Mouse (Mus musculus) heart, adult 8-10 months (tissue): ENCODE results near the gene Rnase10. TPM values are rescaled to one million over a fixed set of nuclear protein-coding genes. Genes with fewer than 3 reads are reported as not detected.
"Not testable (repeated sequence)": the region's sequence is repeated elsewhere in the genome, so short reads cannot be mapped to it uniquely, and the experiment has no call there.

Source experiments
- DNase-seq: peaks from one replicate; pipeline ENCODE4 v3.0.0; 2022; ENCODE audit warnings: low spot score
- total RNA-seq, 4 experiments: library from RNA; stranded (reverse); gene quantifications; 2 replicates each; pipeline ENCODE4 v1.2.4; 2022

The Rnase10 gene
- total RNA-seq, 4 experiments from 2014 or later, result 0.25 to 0.37 (median 0.27) TPM; not detected in 1

DNA sequence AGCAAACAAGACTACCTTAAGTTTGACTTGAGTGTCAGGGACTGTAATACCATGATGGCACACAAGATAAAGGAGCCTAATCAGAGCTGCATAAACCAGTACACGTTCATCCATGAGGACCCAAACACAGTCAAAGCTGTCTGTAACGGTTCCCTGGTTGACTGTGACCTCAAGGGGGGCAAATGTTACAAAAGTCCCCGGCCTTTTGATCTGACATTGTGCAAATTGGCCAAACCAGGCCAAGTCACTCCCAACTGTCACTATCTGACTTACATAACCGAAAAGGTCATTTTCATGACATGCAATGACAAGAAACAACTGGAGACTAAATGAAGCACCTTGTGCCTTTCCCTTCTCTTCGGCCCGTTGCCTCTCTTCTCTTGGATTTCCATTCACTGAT lies 2.0 kb downstream of the Rnase10 start:
- no peak for DNase-seq

DNA sequence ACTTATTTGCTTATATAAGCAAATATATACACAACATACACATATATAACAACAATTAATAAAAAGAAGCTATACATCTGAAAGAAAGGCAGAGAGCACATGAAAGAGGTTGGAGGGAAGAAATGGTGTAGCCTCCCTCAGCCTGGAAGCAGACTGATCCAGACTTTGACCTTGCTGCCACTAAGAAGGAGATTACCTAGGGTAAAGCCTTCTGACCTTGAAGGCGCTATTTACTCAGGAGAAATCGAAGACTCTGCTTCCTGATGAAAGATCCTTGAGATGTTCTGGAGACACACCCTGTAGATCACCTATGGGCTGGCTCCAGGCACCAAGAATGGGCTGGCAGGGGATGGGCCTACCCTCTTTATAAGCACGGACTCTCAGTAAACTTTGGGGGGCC lies 7.2 kb downstream of the Rnase10 start:
- not testable (repeated sequence) for DNase-seq

DNA sequence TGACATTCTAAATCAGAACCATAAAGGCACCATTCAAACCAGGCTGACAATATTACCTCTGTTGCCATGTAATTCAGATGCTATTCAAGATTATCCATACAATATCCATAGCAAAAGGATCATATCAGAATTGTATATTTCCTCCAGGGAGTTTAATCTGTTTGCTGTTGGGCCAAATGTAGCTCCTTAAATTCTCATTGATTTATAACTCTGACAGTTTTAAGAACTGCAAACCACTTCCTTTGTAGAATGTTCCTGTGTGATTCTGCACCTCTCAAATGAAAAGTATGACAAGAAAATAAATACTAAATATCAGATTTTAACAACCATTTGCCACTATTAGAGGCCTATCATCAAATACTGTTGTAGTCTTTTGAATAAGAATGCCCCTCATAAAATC lies 8.2 kb downstream of the Rnase10 start:
- DNase-seq, result no peak

DNA sequence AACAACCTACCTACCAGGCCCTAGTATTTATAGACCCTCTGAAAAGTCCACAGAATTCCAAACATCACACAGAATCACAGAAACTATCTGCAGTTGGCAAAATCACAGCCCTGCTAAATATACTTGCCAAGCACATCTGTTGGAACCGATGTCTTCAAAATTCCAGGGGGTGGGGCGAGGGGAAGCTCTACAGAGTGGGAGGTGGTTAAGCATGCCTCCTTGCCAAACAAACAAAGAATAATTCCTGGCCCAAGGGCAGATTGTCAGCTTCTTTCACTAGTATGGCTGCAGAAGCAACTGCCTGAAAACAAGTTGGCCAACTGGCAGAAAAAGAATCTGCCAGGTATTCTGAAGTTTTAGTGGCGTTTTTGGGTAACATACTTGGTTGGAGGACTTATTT lies 9.7 kb downstream of the Rnase10 start:
- peak; percentile 60 for DNase-seq

DNA sequence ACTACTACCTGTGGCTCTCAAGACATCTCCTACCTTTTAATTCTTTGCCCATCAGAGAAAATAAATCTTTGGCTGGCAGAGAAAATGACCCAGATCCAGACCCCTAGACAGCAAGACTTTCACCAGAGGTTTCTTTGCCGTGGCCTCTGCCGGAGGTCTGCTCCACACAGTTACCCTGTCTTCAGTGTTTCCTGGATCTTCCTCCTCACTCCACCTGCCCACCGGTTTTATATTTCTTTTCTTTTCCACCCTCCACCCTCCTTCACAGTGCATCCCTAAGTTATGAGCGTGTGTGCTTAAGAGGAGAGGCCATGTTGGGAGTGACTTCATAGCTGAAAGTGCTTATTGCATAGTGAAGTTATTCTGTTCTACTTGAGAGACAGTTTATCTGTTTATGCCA lies 15.9 kb downstream of the Rnase10 start:
- DNase-seq, result no peak

DNA sequence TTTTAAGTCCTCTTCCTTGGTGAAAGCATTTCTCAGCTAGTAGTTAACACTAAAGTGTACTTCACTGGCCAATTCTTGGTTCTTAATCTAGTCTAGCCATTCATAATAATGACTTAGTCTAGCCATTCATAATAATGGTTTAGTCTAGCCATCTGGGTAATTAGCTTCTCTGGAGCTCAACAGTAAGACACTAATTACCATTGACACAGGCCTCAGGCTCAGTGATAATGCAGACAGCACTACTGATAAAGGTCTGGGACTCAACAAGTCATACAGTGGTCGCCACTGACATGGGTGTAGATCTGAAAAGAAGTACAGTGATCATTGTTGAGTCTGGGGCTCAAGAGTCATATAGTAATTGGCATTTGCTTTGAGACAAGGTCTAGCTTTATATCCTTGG lies 17.3 kb downstream of the Rnase10 start:
- no peak for DNase-seq

DNA sequence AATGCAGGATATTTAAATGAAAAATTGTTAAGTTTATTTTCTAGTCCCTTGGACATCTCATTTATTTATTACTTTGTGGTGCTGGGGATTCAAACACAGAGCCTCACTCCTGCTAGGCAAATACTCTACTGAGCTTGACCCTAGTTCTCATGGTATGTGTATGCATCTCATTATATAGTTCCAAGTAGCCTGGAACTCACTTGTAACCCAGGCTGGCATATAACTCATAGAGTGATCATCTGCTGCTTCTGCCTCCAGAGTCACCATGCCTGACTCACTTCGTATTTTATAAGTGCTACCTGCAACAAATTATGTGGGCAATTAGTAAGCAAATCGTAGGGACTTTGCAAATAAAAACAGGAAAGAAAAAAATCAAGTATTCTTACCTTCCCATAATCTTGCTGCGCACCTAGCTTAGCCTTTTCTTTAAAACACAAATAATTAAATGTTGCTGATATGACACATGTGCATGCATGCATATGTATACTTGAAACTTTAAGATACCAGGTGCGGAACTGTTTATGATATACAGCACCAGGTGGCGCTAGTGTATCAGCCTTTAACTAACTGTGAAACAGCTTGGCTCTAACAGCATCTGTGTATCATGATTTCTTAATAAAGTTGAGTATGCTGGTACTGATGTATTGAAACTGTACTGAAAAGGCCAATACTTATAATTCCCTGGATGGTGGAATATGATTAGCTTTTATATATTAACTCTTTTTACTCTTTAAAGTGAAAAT lies 19.0 kb downstream of the Rnase10 start:
- DNase-seq, result peak; percentile 78

DNA sequence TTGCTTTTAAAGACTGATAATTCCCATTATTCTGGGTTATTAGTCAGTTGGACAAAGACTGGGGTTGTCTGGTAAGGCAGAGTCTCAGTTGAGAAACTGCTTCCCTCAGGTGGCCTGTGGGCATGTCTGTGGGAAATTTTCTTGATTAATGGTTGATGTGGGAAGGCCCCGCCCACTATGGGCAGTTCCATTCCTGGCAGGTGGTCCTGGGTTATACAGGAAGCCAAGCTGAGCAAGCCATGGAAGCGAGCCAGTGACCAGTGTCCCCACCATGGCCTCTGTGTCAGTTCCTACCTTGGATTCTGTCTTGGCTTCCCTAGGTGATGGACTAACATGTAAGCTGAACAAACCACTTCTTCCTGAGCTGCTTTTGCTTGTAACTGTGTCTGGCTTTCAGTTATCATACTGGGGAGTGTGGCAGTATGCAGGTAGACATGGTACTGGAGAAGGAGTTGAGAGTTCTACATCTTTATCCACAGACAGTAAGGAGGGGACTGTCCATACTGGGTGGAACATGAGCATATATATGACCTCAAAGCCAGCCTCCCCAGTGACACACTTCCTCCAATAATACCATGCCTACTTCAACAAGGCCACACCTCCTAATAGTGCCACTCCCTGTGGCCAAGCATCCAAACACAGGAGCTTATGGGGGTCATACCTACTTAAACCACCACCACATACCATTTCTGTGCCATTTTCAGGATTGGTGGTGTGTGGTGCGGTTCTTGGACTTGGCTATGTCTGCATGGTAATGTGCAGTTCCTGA lies 20.0 kb downstream of the Rnase10 start:
- no peak for DNase-seq

DNA sequence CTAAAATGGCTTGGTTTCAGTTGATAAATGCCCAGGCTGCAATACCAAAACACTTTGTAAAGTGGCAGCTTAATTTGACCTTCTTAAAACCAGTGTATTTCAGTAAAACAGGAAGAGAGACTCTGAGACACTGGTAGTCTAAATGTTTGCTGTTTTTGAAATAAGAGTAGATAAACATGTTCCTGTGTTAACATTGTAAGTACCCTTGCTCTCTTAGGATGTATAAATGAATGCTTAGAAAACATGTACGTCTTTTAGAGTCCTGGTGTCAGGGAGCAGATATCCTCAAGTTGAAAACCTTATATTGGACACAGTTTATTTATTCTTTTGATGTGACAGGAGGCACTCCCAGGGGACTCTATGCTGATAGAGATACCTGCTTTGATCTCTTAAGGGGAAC lies 27.7 kb downstream of the Rnase10 start:
- DNase-seq, result no peak

DNA sequence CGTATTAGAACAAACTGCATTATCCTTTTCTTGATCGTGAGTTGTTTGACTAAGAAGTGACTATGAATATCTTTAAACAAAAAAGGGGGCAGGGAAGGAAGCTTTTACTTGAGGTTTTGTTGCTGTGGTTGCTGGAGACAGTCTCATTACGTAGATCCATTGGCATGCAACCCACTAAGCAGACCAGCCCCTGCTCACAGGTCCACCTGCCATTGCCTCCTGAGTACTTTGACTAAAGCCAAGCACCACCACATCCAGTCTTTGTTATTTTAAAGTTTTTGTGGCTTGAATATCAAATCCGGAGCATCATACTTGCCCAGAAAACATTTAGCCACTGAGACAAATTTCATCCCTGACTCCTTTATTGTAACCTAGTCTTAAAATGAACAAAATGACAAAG lies 28.7 kb downstream of the Rnase10 start:
- no peak for DNase-seq

DNA sequence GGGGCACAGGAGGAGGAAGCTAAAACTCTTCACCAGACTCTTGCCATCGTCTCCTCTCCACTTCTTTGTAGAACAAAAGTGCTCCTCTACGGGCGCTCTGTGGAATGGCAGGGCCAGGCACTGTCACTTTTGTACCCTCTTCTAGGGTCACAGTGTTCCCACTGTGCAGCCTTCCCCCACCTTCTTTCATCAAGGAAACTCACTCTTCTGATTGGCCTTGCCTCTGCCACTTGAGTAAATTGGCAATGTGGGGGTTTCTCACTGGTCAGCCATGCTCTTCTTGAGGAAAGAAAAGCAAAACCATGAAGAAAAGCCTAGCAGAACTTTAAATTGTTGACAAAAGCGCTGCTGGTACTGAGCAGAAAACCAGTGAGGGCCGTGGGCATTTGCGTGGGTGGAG lies 34.2 kb downstream of the Rnase10 start, which contains the start of gene Rnase9:
TSS of gene Rnase9 (minus strand) at position 101 of the 400 bp plus-strand sequence.
- DNase-seq, result no peak

DNA sequence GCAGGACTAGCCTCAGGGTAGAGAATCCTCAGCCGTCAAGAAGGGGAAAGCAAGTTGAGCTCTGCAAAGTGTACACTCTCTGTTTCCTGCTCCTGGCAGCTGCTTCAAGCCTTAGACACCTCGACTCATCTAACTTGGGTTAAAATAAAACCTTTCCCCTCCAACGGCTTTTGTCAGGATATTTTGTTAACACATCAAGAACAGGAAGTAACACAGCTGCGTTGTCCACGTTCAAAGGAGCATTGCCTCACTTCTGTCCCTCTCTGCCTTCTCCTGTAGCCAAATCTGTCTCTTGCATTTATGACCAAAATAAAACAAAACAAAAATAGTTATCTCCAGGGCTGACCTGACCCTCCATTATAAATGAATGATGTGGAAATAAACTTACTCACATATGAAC lies 40.3 kb downstream of the Rnase10 start:
- DNase-seq, result no peak

DNA sequence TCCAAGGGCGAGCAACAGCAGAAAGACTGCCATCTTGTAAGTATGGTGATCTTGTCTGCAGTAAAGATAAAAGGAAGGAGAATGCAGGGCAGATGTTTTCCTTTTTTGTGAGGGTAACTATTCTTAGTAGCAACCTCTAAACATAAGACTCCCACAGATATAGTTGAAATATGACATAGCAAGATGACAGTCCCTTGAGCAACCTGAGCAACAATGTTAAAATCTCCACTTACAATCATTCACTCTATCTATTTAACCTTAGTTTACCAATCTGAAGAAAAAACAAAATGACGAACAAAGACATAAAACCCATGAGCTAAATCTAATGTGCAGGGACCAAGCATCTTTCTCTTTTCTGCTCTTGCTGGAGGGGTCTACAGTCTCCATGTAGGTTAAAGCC lies 42.5 kb downstream of the Rnase10 start, which contains the start of gene Rnase11:
TSS of gene Rnase11 (minus strand) at position 101 of the 400 bp plus-strand sequence.
- DNase-seq, result no peak

DNA sequence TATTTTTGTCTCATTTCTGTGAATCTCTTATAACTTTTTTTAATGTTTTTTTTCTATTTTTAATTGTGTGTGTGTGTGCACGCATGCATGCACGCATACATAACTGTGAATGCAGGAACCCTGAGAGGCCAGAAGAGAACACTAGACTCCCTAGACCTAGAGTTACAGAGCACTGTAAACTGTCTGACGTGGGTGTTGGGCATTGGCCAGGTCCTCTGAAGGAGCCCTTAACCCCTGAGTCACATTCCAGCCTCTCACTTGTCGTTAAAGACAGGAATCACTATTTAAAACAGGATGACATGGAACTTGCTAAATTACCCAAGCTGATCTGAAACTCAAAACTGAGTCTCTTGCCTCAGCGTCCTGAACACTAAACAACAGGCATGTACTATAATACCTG lies 44.4 kb downstream of the Rnase10 start:
- DNase-seq, result no peak

DNA sequence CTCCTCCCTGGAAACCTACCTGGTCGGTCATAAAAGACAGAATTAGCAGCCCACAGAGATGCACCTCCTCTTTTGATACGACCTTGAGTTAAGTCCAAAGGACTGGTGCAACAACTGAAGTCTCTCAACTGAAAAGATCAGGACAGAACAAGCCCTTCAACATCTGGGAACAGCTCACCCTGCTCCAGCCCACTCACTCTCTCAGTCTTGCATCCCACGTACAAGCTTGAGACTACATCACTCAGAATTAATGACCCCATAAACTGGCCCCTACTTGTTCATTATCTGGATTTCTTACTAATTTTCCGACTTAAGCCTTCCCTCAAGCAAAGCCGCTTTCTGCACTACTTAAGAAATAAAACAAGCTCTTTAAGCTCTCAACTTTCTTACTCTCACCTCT lies 45.6 kb downstream of the Rnase10 start:
- DNase-seq, result no peak

DNA sequence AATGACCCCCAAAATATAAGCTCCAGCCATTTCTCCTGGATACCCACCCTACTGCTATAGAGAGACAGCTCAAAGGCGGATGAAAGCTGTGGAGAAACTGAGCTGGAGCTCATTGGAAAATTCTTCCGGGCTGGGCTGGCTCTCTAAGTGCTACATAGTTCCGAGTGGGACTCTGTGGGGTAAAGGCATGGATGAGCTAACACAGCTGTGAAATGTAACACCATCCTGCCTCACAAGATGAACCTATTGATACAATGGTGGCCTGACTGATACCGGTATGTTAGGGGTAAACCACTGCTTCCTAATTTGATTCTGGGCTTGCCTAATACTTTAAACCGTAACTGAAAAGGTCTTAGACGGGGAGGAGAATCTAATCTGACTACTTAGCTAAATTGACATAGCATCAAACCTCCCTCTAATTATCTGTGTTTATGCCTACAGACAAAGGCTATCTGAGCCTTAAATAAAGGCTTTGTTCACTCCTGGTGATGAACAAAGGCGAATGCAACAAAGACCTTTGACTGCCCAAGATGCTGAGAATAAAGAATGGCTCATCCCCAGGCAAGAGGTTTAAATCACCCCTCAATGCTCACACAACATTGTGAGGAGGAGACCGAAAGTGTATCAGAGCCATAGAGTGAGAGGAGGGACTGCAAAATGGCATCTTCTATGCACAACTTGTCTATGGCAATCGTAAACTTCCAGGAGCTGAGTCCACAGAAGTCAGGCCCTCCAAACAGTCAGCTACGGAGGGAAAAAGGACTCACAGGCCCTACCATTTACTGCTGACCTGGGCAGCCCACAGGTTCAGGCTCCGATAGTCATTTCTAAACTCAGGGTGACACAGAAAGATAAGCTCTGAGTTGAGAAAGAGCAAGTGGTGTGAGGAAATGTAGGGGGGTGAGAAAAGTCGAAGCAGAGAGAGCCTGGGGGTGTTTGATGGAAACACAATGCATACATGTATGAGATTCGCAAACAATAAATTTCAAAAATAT lies 47.0 kb downstream of the Rnase10 start:
- no peak for DNase-seq

DNA sequence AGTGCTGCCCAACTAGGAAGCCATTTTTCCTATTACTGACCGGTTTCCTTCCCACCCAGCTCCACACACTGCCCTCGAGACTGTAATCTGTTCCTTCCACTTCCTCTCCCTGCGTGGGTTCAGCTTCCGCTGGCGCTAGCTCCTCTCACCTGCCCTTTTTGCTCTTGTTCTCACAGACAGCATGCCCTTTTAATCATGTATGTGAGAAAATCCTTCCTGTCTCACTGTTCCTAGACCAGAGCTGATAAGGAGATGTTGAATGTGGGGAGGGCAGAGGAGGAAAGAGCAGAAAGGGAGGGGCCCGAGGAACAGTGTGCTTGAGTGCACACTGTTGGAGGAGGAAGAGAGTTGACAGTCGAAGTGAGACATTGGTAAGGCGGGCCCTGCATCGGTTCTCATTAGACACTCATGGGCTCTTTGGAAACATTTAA lies 49.9 kb downstream of the Rnase10 start, which contains the start of gene Rnase12:
TSS of gene Rnase12 (minus strand) at position 261 of the 431 bp plus-strand sequence.
- no peak for DNase-seq
